Mouse (Mus musculus) G1E (cell line): ENCODE results near the gene St8sia1.

Source experiments
- CTCF ChIP-seq: IDR thresholded peaks from 2 replicates; pipeline ENCODE4 v1.5.1; 2012; ENCODE audit warnings: low read depth, low read length, inconsistent platforms, mixed read lengths
- POLR2AphosphoS5 ChIP-seq: IDR thresholded peaks from 2 replicates; pipeline ENCODE4 v1.6.1; 2012; ENCODE audit warnings: low read depth, low read length, inconsistent platforms; ENCODE audit not compliant: insufficient replicate concordance

- TF ChIP-seq CTCF (no peak), POLR2AphosphoS5 (no peak)
Observed at GRCm38 (mm10) chr6:142779812-142780573, 184.3 kb downstream of the St8sia1 start.
